Mouse (Mus musculus) kidney, adult 2 months (tissue): ENCODE measurements around the gene L3mbtl4. TPM values are rescaled to one million over a fixed set of nuclear protein-coding genes. Genes with fewer than 3 reads are reported as not detected.

Experiments
- DNase-seq: peaks from one replicate; pipeline ENCODE4 v3.0.0; 2021
- H3K27ac ChIP-seq: fragments of 200-500 bp; 2 replicates; pipeline ENCODE4 v1.5.1; 2012; ENCODE audit warnings: low read depth, low read length, control low read depth, inconsistent platforms; ENCODE audit not compliant: insufficient read depth
- H3K27me3 ChIP-seq: fragments of 200-500 bp; replicated peaks from 2 replicates; pipeline ENCODE4 v1.6.1; 2012; ENCODE audit warnings: mild to moderate bottlenecking, moderate library complexity, low read length, inconsistent platforms; ENCODE audit not compliant: control insufficient read depth, insufficient read depth
- H3K36me3 ChIP-seq: fragments of 200-500 bp; 2 replicates; pipeline ENCODE4 v1.6.1; 2012; ENCODE audit warnings: mild to moderate bottlenecking, moderate library complexity, low read length, inconsistent platforms; ENCODE audit not compliant: control insufficient read depth, insufficient read depth
- H3K4me1 ChIP-seq: fragments of 200-500 bp; 2 replicates; pipeline ENCODE4 v1.6.1; 2011; ENCODE audit warnings: low read length; ENCODE audit not compliant: control insufficient read depth, insufficient read depth
- H3K4me3 ChIP-seq: fragments of 200-500 bp; 2 replicates; pipeline ENCODE4 v1.5.1; 2011; ENCODE audit warnings: mild to moderate bottlenecking, low read depth, low read length, control low read depth; ENCODE audit not compliant: insufficient read depth
- CTCF ChIP-seq: fragments of 200-500 bp; conservative IDR thresholded peaks from 2 replicates; pipeline ENCODE4 v1.5.1; 2011; ENCODE audit warnings: low read depth, mild to moderate bottlenecking, control low read depth, low read length, moderate library complexity, mixed read lengths; ENCODE audit not compliant: insufficient read depth, insufficient read length
- POLR2A ChIP-seq: fragments of 200-500 bp; IDR thresholded peaks from one replicate; pipeline ENCODE4 v1.6.1; 2011; ENCODE audit warnings: low read depth, low read length, control low read depth
- WGBS: fragments of 180-500 bp; shearing (Covaris S2); methylation state at CpG from one replicate; pipeline ENCODE4 v1.1.7; 2018; 5-methylcytosine and 5-hydroxymethylcytosine counted together
- polyA plus RNA-seq: library from polyadenylated mRNA; depleted of rRNA; stranded (reverse); fragments of >200 nt; gene quantifications from 2 replicates; pipeline ENCODE4 v1.2.3, GENCODE M21; 2012

Gene L3mbtl4
- polyA plus RNA-seq, 1 experiment, result 0.36 TPM

DNA sequence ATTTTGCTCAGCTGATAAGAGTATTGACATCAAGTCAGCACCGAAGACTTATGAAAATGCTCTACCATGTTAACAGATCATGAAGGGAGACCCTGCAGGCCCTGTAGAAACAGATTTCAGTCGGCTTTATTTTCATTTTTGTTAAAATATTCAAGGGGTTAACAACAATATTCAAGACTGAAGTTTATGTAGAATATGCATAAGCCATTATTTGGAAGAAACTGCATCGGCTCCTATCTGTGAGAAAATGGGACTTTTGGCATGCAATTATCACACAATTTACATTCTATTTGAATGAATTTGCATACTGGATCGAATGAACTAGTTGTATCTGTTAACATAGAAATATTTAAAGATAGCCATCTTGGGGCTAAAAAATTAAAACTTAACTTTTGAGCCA, 318.0 kb downstream of the L3mbtl4 start:
- no peak for DNase-seq
- H3K27me3 ChIP-seq, result no peaks in the 10 kb centered on the region; the same call in 1 of the 2 replicates

DNA sequence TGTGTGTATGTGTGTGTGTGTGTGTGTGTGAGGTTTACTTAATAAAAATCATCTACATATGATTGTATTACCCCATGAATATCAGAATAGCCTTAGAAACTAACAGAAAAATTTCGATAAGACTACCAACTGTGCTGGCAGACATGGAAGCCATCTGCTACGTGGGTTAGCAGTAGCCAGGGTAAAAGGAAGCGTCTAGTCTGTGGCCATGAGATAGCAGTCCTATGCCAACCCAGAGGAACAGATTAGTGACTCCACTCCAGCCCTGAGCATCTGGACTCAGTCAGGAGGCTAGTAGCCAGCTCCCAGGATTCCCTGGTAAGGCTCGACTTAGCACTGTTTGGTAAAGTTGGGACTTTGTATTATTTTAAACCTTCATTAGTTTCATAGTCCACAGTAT, 329.1 kb downstream of the L3mbtl4 start:
- Histone ChIP-seq H3K4me3 (no peak overlapping the region), H3K27ac (no peak overlapping the region), H3K27me3 (no peaks in the 10 kb centered on the region), H3K4me1 (no peaks in the 10 kb centered on the region), H3K36me3 (no peaks in the 10 kb centered on the region)
- DNase-seq, result no peak
- TF ChIP-seq POLR2A (no peak), CTCF (no peak)
- 80% methylated on average over 4 of the region's 4 CpGs for WGBS

More for the DNA sequence above, 318.0 kb downstream of the L3mbtl4 start:
- Histone ChIP-seq H3K36me3 (no peaks in the 10 kb centered on the region), H3K4me3 (no peak overlapping the region), H3K27ac (no peak overlapping the region), H3K4me1 (no peaks in the 10 kb centered on the region)
- TF ChIP-seq CTCF, result no peak
- TF ChIP-seq POLR2A, result no peak
- 82% methylated on average over 4 of the region's 4 CpGs for WGBS

DNA sequence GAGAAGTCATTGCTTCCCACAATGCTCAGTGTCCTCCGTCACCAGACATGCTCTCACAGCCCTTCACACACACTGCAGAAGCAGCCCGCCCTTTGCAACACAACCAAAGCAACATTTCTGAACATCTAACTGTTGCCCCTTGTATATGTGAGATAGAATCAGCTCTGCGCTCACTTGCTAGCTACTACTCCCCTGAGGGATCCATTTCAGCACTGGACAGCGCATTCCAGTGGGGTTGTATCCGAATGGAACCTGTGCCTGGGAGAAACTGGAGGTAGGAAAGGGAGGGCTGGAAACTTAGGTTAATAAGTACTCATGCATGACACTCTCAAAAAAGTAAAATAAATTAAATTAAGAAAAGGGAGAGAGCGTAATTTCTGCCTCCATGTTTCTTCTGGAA, 334.1 kb downstream of the L3mbtl4 start:
- H3K27me3 ChIP-seq, result no peaks in the 10 kb centered on the region
- 44% methylated on average over 6 of the region's 6 CpGs for WGBS
- TF ChIP-seq CTCF (no peak), POLR2A (no peak)
- H3K4me3 ChIP-seq, result no peak overlapping the region
- DNase-seq, result no peak
- H3K27ac ChIP-seq, result no peak overlapping the region
- H3K36me3 ChIP-seq, result no peaks in the 10 kb centered on the region
- no peaks in the 10 kb centered on the region for H3K4me1 ChIP-seq

DNA sequence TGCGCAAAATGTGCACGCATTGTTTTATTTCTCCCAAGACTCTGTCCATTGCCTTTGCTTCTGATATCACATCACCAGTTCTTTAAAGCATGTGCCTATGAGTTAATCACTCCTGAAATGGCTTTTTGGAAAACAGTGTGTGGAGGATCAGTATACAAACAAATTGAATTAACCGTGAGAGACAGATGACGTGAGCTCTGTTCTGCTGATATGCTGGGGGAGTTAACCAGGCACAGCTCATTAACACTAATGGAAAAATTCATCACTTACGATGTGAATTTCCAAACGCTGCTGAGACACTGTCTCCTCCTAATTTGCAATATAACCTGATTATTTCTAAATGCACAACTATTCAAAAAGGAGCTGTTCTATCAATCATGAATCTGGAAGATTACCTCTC, 337.6 kb downstream of the L3mbtl4 start:
- no peak for DNase-seq
- no peaks in the 10 kb centered on the region for H3K36me3 ChIP-seq
- H3K4me3 ChIP-seq, result no peak overlapping the region
- 59% methylated on average over 6 of the region's 6 CpGs for WGBS
- no peak for TF ChIP-seq CTCF
- no peak overlapping the region for H3K27ac ChIP-seq
- no peaks in the 10 kb centered on the region for H3K27me3 ChIP-seq
- no peaks in the 10 kb centered on the region for H3K4me1 ChIP-seq

DNA sequence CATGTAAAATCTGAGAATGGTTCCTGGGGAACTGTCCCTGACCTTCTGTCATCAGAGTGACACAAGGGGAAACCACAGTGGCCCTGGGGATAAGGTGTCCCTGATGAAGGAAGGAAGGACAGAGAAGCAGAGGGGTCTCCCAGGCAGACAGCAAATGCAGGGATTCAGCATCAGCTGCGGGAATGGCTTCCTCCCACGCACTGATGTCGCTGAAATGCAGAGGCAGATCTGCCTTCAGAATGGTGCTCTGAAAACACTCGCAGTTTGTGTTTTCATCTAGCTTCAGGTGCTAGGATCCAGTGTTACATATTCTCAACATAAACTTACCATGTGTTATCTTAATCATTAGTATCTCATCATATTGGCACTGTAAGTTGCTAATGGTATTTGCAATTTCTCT, 351.7 kb downstream of the L3mbtl4 start:
- WGBS, result 44% methylated on average over 4 of the region's 4 CpGs
- TF ChIP-seq POLR2A (no peak), CTCF (no peak)
- no peaks in the 10 kb centered on the region for H3K4me1 ChIP-seq
- no peak for DNase-seq
- no peak overlapping the region for H3K4me3 ChIP-seq
- H3K27me3 ChIP-seq, result no peaks in the 10 kb centered on the region
- H3K27ac ChIP-seq, result no peak overlapping the region
- H3K36me3 ChIP-seq, result no peaks in the 10 kb centered on the region

DNA sequence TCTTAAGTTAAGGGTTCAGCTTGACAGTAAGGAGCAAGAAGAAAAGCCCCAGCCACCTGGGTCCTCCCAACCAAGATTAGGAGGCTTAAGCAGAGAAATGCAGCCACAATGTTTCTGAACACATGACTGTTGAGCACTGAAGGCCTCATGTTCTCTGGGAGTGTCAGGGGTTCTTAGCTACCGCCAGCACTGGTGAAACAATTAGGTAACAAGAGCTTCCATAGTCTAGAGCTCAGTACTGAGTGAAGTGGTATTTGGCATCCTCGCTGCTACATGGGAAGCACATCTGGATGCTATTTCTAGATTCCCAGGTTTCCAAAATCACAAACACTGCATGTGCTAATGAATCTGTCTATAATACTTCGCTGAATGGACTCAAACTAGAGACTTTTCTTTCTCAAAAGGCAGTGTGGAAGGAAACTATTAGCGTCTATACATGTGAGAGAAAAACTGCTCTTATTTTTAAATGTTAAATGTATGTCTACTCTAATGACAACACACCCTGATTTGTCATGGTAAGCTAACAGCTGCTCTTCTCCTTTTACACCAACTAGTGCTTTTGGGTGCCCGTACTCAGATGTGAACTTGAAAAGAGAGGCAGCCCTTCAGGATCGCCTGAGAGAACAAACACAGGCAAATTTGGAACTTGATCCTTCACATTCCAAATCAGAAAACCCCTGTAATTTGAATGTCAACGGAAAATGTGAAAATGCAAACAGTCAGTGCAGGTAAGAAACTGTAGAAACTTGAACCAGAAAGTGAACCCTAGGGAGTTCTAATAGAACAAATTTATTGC, 356.2 kb downstream of the L3mbtl4 start:
- TF ChIP-seq POLR2A (no peak), CTCF (no peak)
- Histone ChIP-seq H3K4me1 (no peaks in the 10 kb centered on the region), H3K27ac (no peak overlapping the region), H3K27me3 (no peaks in the 10 kb centered on the region), H3K4me3 (no peak overlapping the region), H3K36me3 (no peaks in the 10 kb centered on the region)
- 66% methylated on average over 7 of the region's 7 CpGs for WGBS
- no peak for DNase-seq

DNA sequence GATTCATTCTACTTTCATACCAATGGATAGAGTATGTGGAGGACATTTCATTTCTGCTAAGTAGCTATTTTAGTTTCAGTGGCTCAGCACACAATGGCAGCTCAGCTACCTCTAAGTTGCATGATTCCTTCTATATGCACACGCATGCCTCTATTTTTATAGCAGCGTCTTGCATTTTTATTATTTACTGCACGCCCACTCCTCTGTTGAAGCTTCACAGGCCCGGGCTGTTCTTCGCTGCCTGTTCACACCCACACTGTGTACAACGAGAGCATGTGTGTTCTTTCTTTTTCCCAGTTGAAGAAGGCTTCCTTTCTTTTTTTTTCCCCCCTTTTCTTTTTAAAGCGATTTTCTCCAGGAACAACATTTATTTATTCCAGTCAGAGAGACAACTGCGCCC, 357.8 kb downstream of the L3mbtl4 start:
- WGBS, result 86% methylated on average over 8 of the region's 8 CpGs
- TF ChIP-seq CTCF (no peak), POLR2A (no peak)
- Histone ChIP-seq H3K4me3 (no peak overlapping the region), H3K4me1 (no peaks in the 10 kb centered on the region), H3K27ac (no peak overlapping the region), H3K36me3 (no peaks in the 10 kb centered on the region), H3K27me3 (no peaks in the 10 kb centered on the region)
- no peak for DNase-seq
